ENCODE assay signal across 2 mouse cellular contexts in the genomic region with DNA sequence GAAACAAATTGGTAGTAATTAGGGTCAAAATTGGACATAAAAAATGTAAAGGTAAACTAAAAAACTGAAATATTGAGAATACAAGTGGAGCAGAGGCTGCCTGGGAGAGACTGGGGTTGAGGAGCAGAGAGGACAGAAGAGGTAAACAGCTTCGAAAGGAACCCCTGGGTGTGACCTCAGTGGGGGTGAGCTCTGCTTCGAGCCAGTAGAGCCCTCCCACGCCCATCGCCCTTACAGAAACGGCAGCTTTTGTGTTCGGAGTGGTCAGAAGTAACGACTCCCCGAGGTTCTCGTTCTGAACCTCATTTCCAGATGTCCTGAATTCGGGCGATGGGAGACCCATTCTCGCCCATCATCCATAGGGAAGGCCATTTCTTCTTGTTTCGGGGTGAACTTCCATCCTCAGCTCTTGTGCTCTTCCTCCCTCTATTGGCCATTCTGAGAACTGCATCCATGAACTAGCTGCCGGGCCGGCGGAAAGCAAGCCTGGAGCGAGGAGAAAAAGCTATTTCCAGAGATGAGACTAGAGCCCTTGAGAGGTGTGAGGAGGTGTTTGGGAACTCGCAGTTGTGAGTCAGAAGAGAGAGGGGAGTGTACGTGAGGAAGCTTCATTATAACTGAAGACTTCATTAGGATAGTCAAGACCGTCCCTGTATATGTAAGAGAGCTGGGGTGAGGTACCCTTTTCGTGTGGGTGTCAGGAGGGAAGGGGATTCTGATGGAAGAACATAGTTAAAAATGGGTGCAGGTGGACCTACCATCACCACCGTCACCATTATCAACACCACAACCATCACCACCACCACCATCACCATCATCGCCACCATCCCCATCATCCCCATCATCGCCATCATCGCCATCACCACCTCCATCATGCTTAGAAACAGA.
TF ChIP-seq lines count a peak whose summit lies in the region.

No protein-coding gene starts in this region.

TF ChIP-seq in CH12.LX, 34 proteins besides CTCF, POLR2A, EP300 and RAD21 (continued from another document):
- no peak for TF ChIP-seq ELF1 (IDR thresholded peaks at IDR 0.05; ENCODE audit: low read depth, low read length)
- no peak for TF ChIP-seq ZMIZ1 (IDR thresholded peaks at IDR 0.05; ENCODE audit: low read depth, low read length)
- no peak for TF ChIP-seq ETS1 (conservative IDR thresholded peaks at IDR 0.05; ENCODE audit: low read depth, low read length)
- no peak for TF ChIP-seq SIN3A (IDR thresholded peaks at IDR 0.05; ENCODE audit: low read length)
- TF ChIP-seq MAX (IDR thresholded peaks at IDR 0.05; ENCODE audit: low read length), result no peak
- no peak for TF ChIP-seq MYC (IDR thresholded peaks at IDR 0.05; ENCODE audit: low read depth, low read length)
- TF ChIP-seq SMC3 (IDR thresholded peaks at IDR 0.05; ENCODE audit: low read depth, low read length), result peak; percentile 66
- no peak for TF ChIP-seq MXI1 (IDR thresholded peaks at IDR 0.05; ENCODE audit: low read depth, low read length)
- no peak for TF ChIP-seq KAT2A (IDR thresholded peaks at IDR 0.05; ENCODE audit: insufficient replicate concordance, low read length)
- TF ChIP-seq CHD2 (IDR thresholded peaks at IDR 0.05; ENCODE audit: low read length), result no peak
- no peak for TF ChIP-seq JUND (conservative IDR thresholded peaks at IDR 0.05; ENCODE audit: low read depth, low read length)
- TF ChIP-seq ZNF384 (IDR thresholded peaks at IDR 0.05; ENCODE audit: low read depth, low read length), result no peak
- TF ChIP-seq POLR2AphosphoS2 (IDR thresholded peaks at IDR 0.05; ENCODE audit: low read depth, low read length), result no peak
- no peak for TF ChIP-seq MAZ (IDR thresholded peaks at IDR 0.05; ENCODE audit: low read depth, low read length)
- TF ChIP-seq GABPA (IDR thresholded peaks at IDR 0.05; ENCODE audit: insufficient replicate concordance, low read depth, low read length), result no peak
- TF ChIP-seq UBTF (IDR thresholded peaks at IDR 0.05; ENCODE audit: low read depth, low read length), result no peak
- no peak for TF ChIP-seq PAX5 (IDR thresholded peaks at IDR 0.05; ENCODE audit: low read length)
- TF ChIP-seq NRF1 (IDR thresholded peaks at IDR 0.05; ENCODE audit: low read depth, low read length), result 0 out of 2 replicates have a peak, but pooled peaks have one; percentile 28
- TF ChIP-seq CHD1 (IDR thresholded peaks at IDR 0.05; ENCODE audit: low read depth, low read length), result no peak
- TF ChIP-seq MAFK (IDR thresholded peaks at IDR 0.05; ENCODE audit: insufficient replicate concordance, low read length), result no peak
- no peak for TF ChIP-seq TBP (conservative IDR thresholded peaks at IDR 0.05; ENCODE audit: low read depth, low read length)
- TF ChIP-seq MEF2A (IDR thresholded peaks at IDR 0.05; ENCODE audit: borderline replicate concordance, low read depth, low read length), result peak; percentile 30; the same call in 1 of the 2 replicates
- no peak for TF ChIP-seq RCOR1 (conservative IDR thresholded peaks at IDR 0.05; ENCODE audit: low read depth, low read length)
- TF ChIP-seq IRF4 (IDR thresholded peaks at IDR 0.05; ENCODE audit: low read depth, low read length), result no peak
- no peak for TF ChIP-seq JUN (IDR thresholded peaks at IDR 0.05; ENCODE audit: insufficient read depth, low read depth, low read length)
- TF ChIP-seq USF2 (conservative IDR thresholded peaks at IDR 0.05; ENCODE audit: low read depth, low read length), result no peak
- TF ChIP-seq BHLHE40 (IDR thresholded peaks at IDR 0.05; ENCODE audit: low read depth, low read length), result no peak

TF ChIP-seq in myocyte, 11 proteins besides CTCF, POLR2A, EP300 and RAD21 (continued from another document):
- TF ChIP-seq MAX (IDR thresholded peaks at IDR 0.05; ENCODE audit: low read depth), result no peak
- no peak for TF ChIP-seq CEBPB (IDR thresholded peaks at IDR 0.05; ENCODE audit: insufficient read depth, poor library complexity, severe bottlenecking)
- TF ChIP-seq USF1 (IDR thresholded peaks at IDR 0.05; ENCODE audit: low read depth), result no peak
- no peak for TF ChIP-seq MYOG (IDR thresholded peaks at IDR 0.05; ENCODE audit: control insufficient read depth in 1 of 3, insufficient read depth in 1 of 3, insufficient read length in 2 of 3, low read depth in 2 of 3)
- TF ChIP-seq TCF12 (IDR thresholded peaks at IDR 0.05; ENCODE audit: insufficient read depth, poor library complexity, severe bottlenecking), result no peak
